Mouse (Mus musculus): Measurements from ENCODE around the gene Prpsap1.

GRCm38 (mm10) chr11:116463338-116463737 is 30.7 kb downstream of the Prpsap1 start:
- TF ChIP-seq CTCF (IDR thresholded peaks at IDR 0.05; ENCODE audit: borderline replicate concordance, extremely low read depth, insufficient read depth, insufficient read length) (no peak), POLR2A (IDR thresholded peaks at IDR 0.05; ENCODE audit: borderline replicate concordance, extremely low read depth, insufficient read depth, insufficient read length, poor library complexity, severe bottlenecking) (no peak)
